Mouse (Mus musculus): ENCODE measurements around the gene Defb20. TPM values are rescaled to one million over a fixed set of nuclear protein-coding genes. Genes with fewer than 3 reads are reported as not detected.
"Not testable (repeated sequence)": the region's sequence is repeated elsewhere in the genome, so short reads cannot be mapped to it uniquely, and the experiment has no call there.

The Defb20 gene
- not detected in 2 replicates for polyA plus RNA-seq (2014; fragmentation: Nextera tagmentation; extraction: Ambion mirVana)

- no peak within 1 kb of the TSS for H3K9ac ChIP-seq (ENCODE audit: low read length)
- no peak within 1 kb of the TSS for H3K4me3 ChIP-seq (ENCODE audit: low read depth, low read length)
- WGBS = 75% methylated on average over 2 of the region's 2 CpGs
- H3K4me1 ChIP-seq (replicated peaks; ENCODE audit: control insufficient read depth, insufficient read depth, low read length) = no peaks in the 10 kb centered on the region
- H3K9me3 ChIP-seq (ENCODE audit: control insufficient read depth, low read length) = no peaks in the 10 kb centered on the region
- ATAC-seq (replicated peaks; ENCODE audit: low FRiP score, low TSS enrichment, low read depth) (no peak), DNase-seq (ENCODE audit: low spot score) (no peak)
- H3K27me3 ChIP-seq (replicated peaks; ENCODE audit: control insufficient read depth, insufficient read depth, low read length) = no peaks in the 10 kb centered on the region
- no peaks in the 10 kb centered on the region for H3K36me3 ChIP-seq (ENCODE audit: control insufficient read depth, insufficient read depth, low read length)
- no peak within 1 kb of the TSS for H3K4me2 ChIP-seq (ENCODE audit: low read length)
- H3K27ac ChIP-seq (ENCODE audit: low read depth) = no peak within 1 kb of the TSS
These were observed at the start of gene Defb20 for GRCm38 (mm10) chr2:152476763-152477162. TSS of gene Defb20 (plus strand) at chr2:152477063.

DNA sequence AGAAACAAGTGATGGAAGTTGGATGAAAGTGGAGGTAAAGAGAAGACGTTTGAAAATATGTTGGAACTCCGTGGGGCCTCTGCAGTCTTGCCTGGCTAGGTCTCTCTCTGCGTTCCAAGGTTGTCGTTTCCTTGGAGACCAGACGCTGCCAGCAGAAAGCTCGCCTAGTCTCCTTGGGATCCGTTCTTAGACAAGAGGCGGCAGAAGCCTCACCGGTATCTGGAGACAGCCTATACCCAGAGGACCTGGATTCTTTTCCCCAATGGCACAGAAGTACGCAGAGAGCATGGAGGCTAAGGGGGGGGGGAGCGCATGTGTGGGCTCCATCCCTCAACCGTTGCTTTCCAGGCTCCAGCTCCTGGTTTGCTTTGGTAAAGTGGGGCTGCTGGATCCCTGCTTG, 49.4 kb upstream of the Defb20 start:
- no peak overlapping the region for H3K27ac ChIP-seq (ENCODE audit: low read depth)
- no peaks in the 10 kb centered on the region for H3K9me3 ChIP-seq (ENCODE audit: control insufficient read depth, low read length)
- no peak for ATAC-seq (replicated peaks; ENCODE audit: low FRiP score, low TSS enrichment, low read depth)
- H3K27me3 ChIP-seq (replicated peaks; ENCODE audit: control insufficient read depth, insufficient read depth, low read length) = no peaks in the 10 kb centered on the region
- peaks cover 5% of the 10 kb centered on the region; the same call in 1 of the 2 replicates for H3K4me1 ChIP-seq (replicated peaks; ENCODE audit: control insufficient read depth, insufficient read depth, low read length)
- no peak for DNase-seq (ENCODE audit: low spot score)
- no peaks in the 10 kb centered on the region for H3K36me3 ChIP-seq (ENCODE audit: control insufficient read depth, insufficient read depth, low read length)
- peak overlapping the region; percentile 35 for H3K4me2 ChIP-seq (ENCODE audit: low read length)
- whole genome bisulfite sequencing = 5% methylated on average over 12 of the region's 12 CpGs
- H3K4me3 ChIP-seq (ENCODE audit: low read depth, low read length) = no peak overlapping the region
- H3K9ac ChIP-seq (ENCODE audit: low read length) = no peak overlapping the region

- WGBS = 79% methylated on average over 2 of the region's 2 CpGs
- H3K36me3 ChIP-seq (ENCODE audit: control insufficient read depth, insufficient read depth, low read length); H3K27ac ChIP-seq (ENCODE audit: low read depth); H3K27me3 ChIP-seq (replicated peaks; ENCODE audit: control insufficient read depth, insufficient read depth, low read length); H3K4me3 ChIP-seq (ENCODE audit: low read depth, low read length); H3K4me1 ChIP-seq (replicated peaks; ENCODE audit: control insufficient read depth, insufficient read depth, low read length); ATAC-seq (replicated peaks; ENCODE audit: low FRiP score, low TSS enrichment, low read depth); H3K9ac ChIP-seq (ENCODE audit: low read length); H3K9me3 ChIP-seq (ENCODE audit: control insufficient read depth, low read length); DNase-seq (ENCODE audit: low spot score); H3K4me2 ChIP-seq (ENCODE audit: low read length): not testable (repeated sequence)
These were observed 48.4 kb upstream of the Defb20 start for GRCm38 (mm10) chr2:152428481-152428880.

DNA sequence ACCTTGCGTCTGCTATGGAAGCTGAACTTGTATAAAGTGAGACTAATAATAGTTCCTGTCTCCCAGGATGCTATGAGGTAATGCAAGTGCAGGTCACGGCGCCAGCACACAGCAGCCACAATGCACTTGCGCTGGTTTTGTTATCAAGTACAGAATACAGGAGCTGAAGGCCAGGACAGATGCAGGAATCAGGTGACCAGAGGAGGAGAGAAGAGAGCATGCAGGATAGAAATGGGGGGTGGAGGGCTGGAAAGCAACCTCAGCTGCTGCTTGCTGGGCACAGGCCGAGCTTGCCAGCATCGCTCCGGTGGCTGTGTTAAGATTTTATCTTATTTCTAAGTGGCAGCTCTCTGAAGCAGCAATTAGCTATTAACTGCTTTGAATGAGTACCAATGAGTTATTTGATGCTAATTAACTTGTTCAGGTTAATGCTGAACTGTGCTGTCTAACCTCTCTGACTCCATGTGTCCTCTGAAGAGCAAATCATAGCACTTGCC, 40.4 kb upstream of the Defb20 start:
- H3K27me3 ChIP-seq (replicated peaks; ENCODE audit: control insufficient read depth, insufficient read depth, low read length) = no peaks in the 10 kb centered on the region
- peaks cover 5% of the 10 kb centered on the region for H3K4me1 ChIP-seq (replicated peaks; ENCODE audit: control insufficient read depth, insufficient read depth, low read length)
- no peak overlapping the region for H3K4me2 ChIP-seq (ENCODE audit: low read length)
- H3K4me3 ChIP-seq (ENCODE audit: low read depth, low read length) = no peak overlapping the region
- H3K27ac ChIP-seq (ENCODE audit: low read depth) = no peak overlapping the region
- DNase-seq (ENCODE audit: low spot score) = no peak
- WGBS = 78% methylated on average over 7 of the region's 7 CpGs
- no peaks in the 10 kb centered on the region for H3K36me3 ChIP-seq (ENCODE audit: control insufficient read depth, insufficient read depth, low read length)
- no peaks in the 10 kb centered on the region for H3K9me3 ChIP-seq (ENCODE audit: control insufficient read depth, low read length)
- ATAC-seq (replicated peaks; ENCODE audit: low FRiP score, low TSS enrichment, low read depth) = no peak
- H3K9ac ChIP-seq (ENCODE audit: low read length) = no peak overlapping the region

- H3K4me2 ChIP-seq (ENCODE audit: low read length) = peak overlapping the region; percentile 62
- H3K36me3 ChIP-seq (ENCODE audit: control insufficient read depth, insufficient read depth, low read length) = no peaks in the 10 kb centered on the region
- WGBS = 3% methylated on average over 23 of the region's 23 CpGs
- peak overlapping the region; percentile 26 for H3K4me3 ChIP-seq (ENCODE audit: low read depth, low read length)
- H3K9me3 ChIP-seq (ENCODE audit: control insufficient read depth, low read length) = no peaks in the 10 kb centered on the region
- DNase-seq (ENCODE audit: low spot score) (peak; percentile 92), ATAC-seq (replicated peaks; ENCODE audit: low FRiP score, low TSS enrichment, low read depth) (peak; percentile 84)
- H3K27me3 ChIP-seq (replicated peaks; ENCODE audit: control insufficient read depth, insufficient read depth, low read length) = no peaks in the 10 kb centered on the region
- H3K4me1 ChIP-seq (replicated peaks; ENCODE audit: control insufficient read depth, insufficient read depth, low read length) = peaks cover 5% of the 10 kb centered on the region
- no peak overlapping the region for H3K27ac ChIP-seq (ENCODE audit: low read depth)
- peak overlapping the region; percentile 38 for H3K9ac ChIP-seq (ENCODE audit: low read length)
These were observed 39.6 kb upstream of the Defb20 start for GRCm38 (mm10) chr2:152436983-152437860.

GRCm38 (mm10) chr2:152438963-152439362, 37.9 kb upstream of the Defb20 start:
- no peak overlapping the region for H3K4me2 ChIP-seq (ENCODE audit: low read length)
- no peak overlapping the region for H3K4me3 ChIP-seq (ENCODE audit: low read depth, low read length)
- H3K9me3 ChIP-seq (ENCODE audit: control insufficient read depth, low read length) = no peaks in the 10 kb centered on the region
- H3K9ac ChIP-seq (ENCODE audit: low read length) = no peak overlapping the region
- no peaks in the 10 kb centered on the region for H3K36me3 ChIP-seq (ENCODE audit: control insufficient read depth, insufficient read depth, low read length)
- no peaks in the 10 kb centered on the region for H3K27me3 ChIP-seq (replicated peaks; ENCODE audit: control insufficient read depth, insufficient read depth, low read length)
- no peak overlapping the region for H3K27ac ChIP-seq (ENCODE audit: low read depth)
- WGBS = 79% methylated on average over 1 of the region's 1 CpGs
- DNase-seq (ENCODE audit: low spot score) (no peak), ATAC-seq (replicated peaks; ENCODE audit: low FRiP score, low TSS enrichment, low read depth) (no peak)
- H3K4me1 ChIP-seq (replicated peaks; ENCODE audit: control insufficient read depth, insufficient read depth, low read length) = peaks cover 5% of the 10 kb centered on the region

DNA sequence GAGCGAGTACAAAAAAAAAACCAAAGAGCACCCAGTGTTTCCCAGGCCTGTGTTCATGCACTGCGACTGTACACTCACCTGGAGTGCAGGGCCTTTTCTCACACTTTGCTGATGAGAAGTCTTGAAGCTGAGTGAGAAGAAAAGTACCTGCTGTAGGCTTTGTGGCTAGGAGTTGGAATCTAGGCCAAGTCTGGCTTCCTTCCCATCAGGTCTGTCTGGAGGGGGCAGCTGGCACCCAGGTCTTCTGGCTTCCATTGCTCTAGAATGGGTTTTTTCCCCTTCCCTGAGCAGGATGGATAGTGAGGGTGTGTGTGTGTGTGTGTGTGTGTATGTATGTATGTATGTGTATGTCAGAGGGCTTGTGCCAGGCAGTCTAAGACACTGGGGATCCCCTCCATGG, 37.0 kb upstream of the Defb20 start:
- Histone ChIP-seq H3K36me3 (ENCODE audit: control insufficient read depth, insufficient read depth, low read length) (no peaks in the 10 kb centered on the region), H3K4me1 (replicated peaks; ENCODE audit: control insufficient read depth, insufficient read depth, low read length) (peaks cover 5% of the 10 kb centered on the region), H3K9ac (ENCODE audit: low read length) (no peak overlapping the region), H3K9me3 (ENCODE audit: control insufficient read depth, low read length) (no peaks in the 10 kb centered on the region), H3K4me3 (ENCODE audit: low read depth, low read length) (no peak overlapping the region), H3K4me2 (ENCODE audit: low read length) (no peak overlapping the region), H3K27me3 (replicated peaks; ENCODE audit: control insufficient read depth, insufficient read depth, low read length) (no peaks in the 10 kb centered on the region), H3K27ac (ENCODE audit: low read depth) (no peak overlapping the region)
- DNase-seq (ENCODE audit: low spot score) (no peak), ATAC-seq (replicated peaks; ENCODE audit: low FRiP score, low TSS enrichment, low read depth) (no peak)
- WGBS = 79% methylated on average over 2 of the region's 2 CpGs

DNA sequence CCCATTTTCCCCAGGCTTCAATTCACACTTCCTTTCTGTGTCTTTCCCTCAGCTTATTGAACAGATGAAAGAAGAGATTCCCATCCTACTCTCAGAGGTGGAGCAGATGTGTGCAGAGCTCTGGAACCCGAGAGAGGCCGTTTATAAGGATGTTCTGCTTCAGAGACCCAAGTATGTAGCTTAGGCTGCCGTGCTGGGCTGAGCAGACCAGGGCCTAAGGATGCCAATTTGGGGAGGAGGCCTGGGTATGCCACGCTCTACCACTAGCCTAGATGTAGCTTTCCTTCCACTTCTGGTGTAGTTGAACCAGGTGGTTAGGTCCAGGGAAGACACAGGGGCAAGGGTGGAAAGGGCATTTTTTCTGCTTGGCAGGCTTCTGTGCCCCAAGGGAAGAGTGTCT, 34.5 kb upstream of the Defb20 start:
- Histone ChIP-seq H3K4me3 (ENCODE audit: low read depth, low read length) (no peak overlapping the region), H3K27ac (ENCODE audit: low read depth) (no peak overlapping the region), H3K4me2 (ENCODE audit: low read length) (no peak overlapping the region), H3K27me3 (replicated peaks; ENCODE audit: control insufficient read depth, insufficient read depth, low read length) (no peaks in the 10 kb centered on the region), H3K4me1 (replicated peaks; ENCODE audit: control insufficient read depth, insufficient read depth, low read length) (peaks cover 2% of the 10 kb centered on the region), H3K9me3 (ENCODE audit: control insufficient read depth, low read length) (no peaks in the 10 kb centered on the region), H3K36me3 (ENCODE audit: control insufficient read depth, insufficient read depth, low read length) (no peaks in the 10 kb centered on the region), H3K9ac (ENCODE audit: low read length) (no peak overlapping the region)
- DNase-seq (ENCODE audit: low spot score) (no peak), ATAC-seq (replicated peaks; ENCODE audit: low FRiP score, low TSS enrichment, low read depth) (no peak)
- WGBS = 77% methylated on average over 4 of the region's 4 CpGs

GRCm38 (mm10) chr2:152443281-152443680, 33.6 kb upstream of the Defb20 start:
- H3K36me3 ChIP-seq (ENCODE audit: control insufficient read depth, insufficient read depth, low read length) = no peaks in the 10 kb centered on the region
- DNase-seq (ENCODE audit: low spot score) (no peak), ATAC-seq (replicated peaks; ENCODE audit: low FRiP score, low TSS enrichment, low read depth) (no peak)
- no peaks in the 10 kb centered on the region for H3K9me3 ChIP-seq (ENCODE audit: control insufficient read depth, low read length)
- WGBS = 89% methylated on average over 8 of the region's 8 CpGs
- H3K9ac ChIP-seq (ENCODE audit: low read length) = no peak overlapping the region
- H3K4me1 ChIP-seq (replicated peaks; ENCODE audit: control insufficient read depth, insufficient read depth, low read length) = peaks cover 5% of the 10 kb centered on the region
- H3K4me3 ChIP-seq (ENCODE audit: low read depth, low read length) = no peak overlapping the region
- no peaks in the 10 kb centered on the region for H3K27me3 ChIP-seq (replicated peaks; ENCODE audit: control insufficient read depth, insufficient read depth, low read length)
- H3K4me2 ChIP-seq (ENCODE audit: low read length) = no peak overlapping the region
- H3K27ac ChIP-seq (ENCODE audit: low read depth) = no peak overlapping the region

Measured in intestine, embryonic 14.5 days (tissue).